Mouse (Mus musculus) limb, embryonic 15.5 days (tissue): Measurements from ENCODE around the gene Ilf3. TPM values are rescaled to one million over a fixed set of nuclear protein-coding genes. Genes with fewer than 3 reads are reported as not detected.
A peak's percentile ranks its signal among the peaks of the same experiment; 100 is the strongest.

ENCODE experiments used
- ATAC-seq: fragments of 200-750 bp; cut with Nextera tagmentation; 2 replicates; pipeline ENCODE4 v1.8.0; 2017; ENCODE audit warnings: low read depth, moderate TSS enrichment; ENCODE audit not compliant: insufficient number of reproducible peaks, low FRiP score, low TSS enrichment
- H3K27ac ChIP-seq: fragments of 300-500 bp; sonication (generic); 2 replicates; pipeline ENCODE4 v1.5.1; 2015; ENCODE audit warnings: moderate library complexity, mild to moderate bottlenecking, inconsistent platforms
- H3K27me3 ChIP-seq: fragments of 300-500 bp; sonication (generic); 2 replicates; pipeline ENCODE4 v1.6.1; 2015; ENCODE audit warnings: inconsistent platforms
- H3K36me3 ChIP-seq: fragments of 300-500 bp; sonication (generic); 2 replicates; pipeline ENCODE4 v1.6.1; 2015; ENCODE audit warnings: inconsistent platforms
- H3K4me1 ChIP-seq: fragments of 300-500 bp; sonication (generic); 2 replicates; pipeline ENCODE4 v1.6.1; 2015; ENCODE audit warnings: inconsistent platforms
- H3K4me2 ChIP-seq: fragments of 300-500 bp; sonication (generic); 2 replicates; pipeline ENCODE4 v1.6.1; 2015; ENCODE audit warnings: mild to moderate bottlenecking, inconsistent platforms
- H3K4me3 ChIP-seq: fragments of 300-500 bp; sonication (generic); 2 replicates; pipeline ENCODE4 v1.5.1; 2015; ENCODE audit warnings: mild to moderate bottlenecking, inconsistent platforms
- H3K9ac ChIP-seq: fragments of 300-500 bp; sonication (generic); 2 replicates; pipeline ENCODE4 v1.6.1; 2015; ENCODE audit warnings: inconsistent platforms
- H3K9me3 ChIP-seq: fragments of 300-500 bp; sonication (generic); 2 replicates; pipeline ENCODE4 v1.6.1; 2016; ENCODE audit warnings: inconsistent platforms
- WGBS: fragments of 180-500 bp; shearing (Covaris S2); methylation state at CpG from one replicate; pipeline ENCODE4 v1.1.7; 2015; 5-methylcytosine and 5-hydroxymethylcytosine counted together
- polyA plus RNA-seq: library from polyadenylated mRNA; unstranded; fragments of >200 nt; fragmentation: Nextera tagmentation; extraction: Ambion mirVana; gene quantifications from 2 replicates; pipeline ENCODE4 v1.2.1, GENCODE M21; 2015

Gene Ilf3
- polyA plus RNA-seq, 1 experiment from 2014 or later, result 174 TPM

GRCm38 (mm10) chr9:21409592-21410317 lies 42.1 kb downstream of the Ilf3 start:
- Histone ChIP-seq H3K27me3 (no peaks in the 10 kb centered on the region), H3K4me2 (no peak overlapping the region), H3K9me3 (no peaks in the 10 kb centered on the region), H3K27ac (no peak overlapping the region), H3K4me1 (peaks cover 10% of the 10 kb centered on the region), H3K36me3 (peaks cover 31% of the 10 kb centered on the region), H3K4me3 (no peak overlapping the region), H3K9ac (no peak overlapping the region)
- 31% methylated on average over 9 of the region's 9 CpGs for WGBS
- ATAC-seq, result no peak

DNA sequence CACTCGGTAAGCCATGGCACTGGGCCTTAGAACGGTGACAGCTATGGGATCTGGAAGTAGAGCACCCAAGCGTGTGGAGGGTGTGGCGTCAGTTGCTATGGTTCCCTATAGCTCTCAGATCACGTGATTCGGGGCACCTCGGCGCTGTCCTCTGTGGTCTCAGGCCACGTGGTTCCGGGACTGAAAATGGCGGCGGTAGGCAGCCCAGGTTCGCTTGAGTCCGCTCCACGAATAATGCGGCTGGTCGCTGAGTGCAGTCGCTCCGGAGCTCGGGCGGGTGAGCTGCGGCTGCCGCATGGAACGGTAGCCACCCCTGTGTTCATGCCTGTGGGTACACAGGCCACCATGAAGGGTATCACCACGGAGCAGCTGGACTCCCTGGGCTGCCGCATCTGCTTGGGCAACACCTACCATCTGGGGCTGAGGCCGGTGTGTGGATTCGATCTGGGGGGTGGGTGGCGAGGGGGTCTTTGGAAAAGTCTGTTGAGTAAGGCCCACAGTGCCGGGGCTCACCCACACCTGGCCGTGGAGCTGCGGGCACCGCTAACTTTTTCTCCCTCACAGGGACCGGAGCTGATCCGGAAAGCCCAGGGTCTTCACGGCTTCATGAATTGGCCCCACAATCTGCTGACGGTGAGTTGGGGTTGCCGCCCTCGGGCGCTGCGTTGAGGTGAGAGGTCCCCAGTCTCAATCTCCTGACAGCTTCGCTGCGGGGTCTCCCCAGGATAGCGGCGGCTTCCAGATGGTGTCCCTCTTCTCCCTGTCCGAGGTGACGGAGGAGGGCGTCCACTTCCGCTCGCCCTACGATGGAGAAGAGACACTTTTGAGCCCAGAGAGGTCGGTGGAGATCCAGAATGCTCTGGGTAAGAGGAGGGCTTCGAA lies 44.2 kb downstream of the Ilf3 start, which contains the start of gene Qtrt1:
TSS of gene Qtrt1 (plus strand) at position 169 of the 882 bp plus-strand sequence.
- Histone ChIP-seq H3K9me3 (no peaks in the 10 kb centered on the region), H3K36me3 (peaks cover 23% of the 10 kb centered on the region), H3K4me1 (peaks cover 10% of the 10 kb centered on the region), H3K9ac (peak within 1 kb of the TSS; percentile 79), H3K4me2 (peak within 1 kb of the TSS; percentile 78), H3K27ac (peak within 1 kb of the TSS; percentile 67), H3K4me3 (peak within 1 kb of the TSS; percentile 83), H3K27me3 (no peaks in the 10 kb centered on the region)
- peak; percentile 86 for ATAC-seq
- 2% methylated on average over 53 of the region's 53 CpGs for WGBS

- H3K27ac ChIP-seq, result no peak overlapping the region
- H3K4me2 ChIP-seq, result no peak overlapping the region
- no peaks in the 10 kb centered on the region for H3K9me3 ChIP-seq
- H3K27me3 ChIP-seq, result no peaks in the 10 kb centered on the region
- peaks cover 62% of the 10 kb centered on the region for H3K36me3 ChIP-seq
- no peak for ATAC-seq
- no peak overlapping the region for H3K9ac ChIP-seq
- no peak overlapping the region for H3K4me3 ChIP-seq
- no peaks in the 10 kb centered on the region for H3K4me1 ChIP-seq
- WGBS, result 93% methylated on average over 2 of the region's 2 CpGs
Observed at GRCm38 (mm10) chr9:21417866-21418265, 50.2 kb downstream of the Ilf3 start.

GRCm38 (mm10) chr9:21419646-21420045 lies 52.0 kb downstream of the Ilf3 start:
- peaks cover 53% of the 10 kb centered on the region for H3K36me3 ChIP-seq

DNA sequence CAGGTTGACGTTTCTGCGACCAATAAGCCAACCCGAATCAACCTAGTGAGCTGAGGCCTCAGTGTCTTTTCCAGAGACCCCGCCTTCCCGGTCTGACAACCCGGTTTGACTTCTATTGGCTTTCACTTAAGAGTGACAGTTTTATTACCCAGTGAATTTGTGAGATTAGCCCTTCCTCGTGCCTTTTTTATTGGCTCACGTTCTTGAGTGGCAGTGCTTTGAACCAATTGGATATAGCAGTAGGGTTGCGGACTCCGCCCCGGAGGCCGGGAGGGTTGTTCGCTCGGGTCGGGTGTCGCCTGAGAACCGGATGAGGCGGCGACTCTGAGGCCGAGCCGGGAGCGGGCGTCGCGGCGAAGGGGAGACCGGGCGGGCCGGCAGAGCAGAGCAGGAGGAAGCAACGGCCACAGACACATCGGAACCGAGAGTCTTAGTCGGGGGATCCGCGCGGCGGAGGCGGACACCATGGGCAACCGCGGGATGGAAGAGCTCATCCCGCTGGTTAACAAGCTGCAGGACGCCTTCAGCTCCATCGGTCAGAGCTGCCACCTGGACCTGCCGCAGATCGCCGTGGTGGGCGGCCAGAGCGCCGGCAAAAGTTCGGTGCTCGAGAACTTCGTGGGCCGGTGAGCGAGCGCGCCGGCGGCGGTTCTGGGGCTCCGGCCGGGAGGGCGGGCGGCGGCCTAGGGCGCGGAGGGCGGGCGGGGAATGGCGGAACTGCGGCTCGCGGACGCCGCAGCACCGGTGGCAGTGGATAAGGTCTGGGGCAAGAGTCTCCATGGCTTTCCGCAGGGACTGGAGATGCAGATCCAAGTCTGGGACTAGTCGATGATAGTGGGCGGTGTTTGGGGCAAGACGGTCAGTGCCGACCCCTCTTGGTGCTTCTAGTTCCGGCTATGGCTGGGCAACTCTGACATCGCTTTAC lies 57.2 kb downstream of the Ilf3 start, which contains the start of gene Dnm2:
TSS of gene Dnm2 (plus strand) at position 278 of the 925 bp plus-strand sequence.
- peak within 1 kb of the TSS; percentile 86 for H3K4me3 ChIP-seq
- H3K27me3 ChIP-seq, result no peaks in the 10 kb centered on the region
- peak within 1 kb of the TSS; percentile 86 for H3K9ac ChIP-seq
- peak within 1 kb of the TSS; percentile 88 for H3K27ac ChIP-seq
- under 1% methylated on average over 82 of the region's 82 CpGs for WGBS
- peaks cover 32% of the 10 kb centered on the region for H3K4me1 ChIP-seq
- H3K9me3 ChIP-seq, result no peaks in the 10 kb centered on the region
- H3K4me2 ChIP-seq, result peak within 1 kb of the TSS; percentile 87
- ATAC-seq, result peak; percentile 98
- peaks cover 18% of the 10 kb centered on the region for H3K36me3 ChIP-seq

More at GRCm38 (mm10) chr9:21419646-21420045, 52.0 kb downstream of the Ilf3 start:
- no peaks in the 10 kb centered on the region for H3K9me3 ChIP-seq
- H3K27me3 ChIP-seq, result no peaks in the 10 kb centered on the region
- no peak overlapping the region for H3K4me3 ChIP-seq
- H3K4me1 ChIP-seq, result no peaks in the 10 kb centered on the region
- H3K27ac ChIP-seq, result no peak overlapping the region
- 75% methylated on average over 2 of the region's 2 CpGs for WGBS
- H3K9ac ChIP-seq, result no peak overlapping the region
- H3K4me2 ChIP-seq, result no peak overlapping the region
- no peak for ATAC-seq

- WGBS, result 6% methylated on average over 6 of the region's 6 CpGs
Observed at GRCm38 (mm10) chr9:21425556-21425945, 57.9 kb downstream of the Ilf3 start.

DNA sequence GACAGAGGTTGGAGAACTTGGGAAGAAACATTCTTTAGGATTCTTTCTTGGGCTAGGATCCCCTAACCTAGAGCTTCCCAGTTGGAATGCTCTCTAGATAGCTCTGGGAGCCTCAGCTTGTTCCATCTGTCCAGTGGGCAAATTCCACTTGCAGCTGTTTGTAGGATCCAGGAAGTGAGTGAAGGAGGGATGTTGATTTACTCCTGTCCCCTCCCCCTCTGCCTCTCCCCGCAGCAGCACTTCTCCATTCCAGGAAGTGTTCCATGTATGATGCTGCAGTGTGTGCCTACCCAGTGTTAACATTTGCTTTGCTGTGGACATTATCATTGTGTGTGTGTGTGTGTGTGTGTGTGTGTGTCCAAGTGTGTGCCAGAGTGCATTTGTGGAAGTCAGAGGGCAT lies 58.3 kb downstream of the Ilf3 start:
- ATAC-seq, result no peak
- H3K9ac ChIP-seq, result peak overlapping the region; percentile 86
- H3K4me3 ChIP-seq, result peak overlapping the region; percentile 86
- 0% methylated on average over 1 of the region's 1 CpGs for WGBS
- peaks cover 39% of the 10 kb centered on the region for H3K4me1 ChIP-seq
- H3K27ac ChIP-seq, result no peak overlapping the region
- peak overlapping the region; percentile 87 for H3K4me2 ChIP-seq
- no peaks in the 10 kb centered on the region for H3K27me3 ChIP-seq
- H3K9me3 ChIP-seq, result no peaks in the 10 kb centered on the region
- peaks cover 7% of the 10 kb centered on the region for H3K36me3 ChIP-seq

More at GRCm38 (mm10) chr9:21425556-21425945, 57.9 kb downstream of the Ilf3 start:
- peak overlapping the region; percentile 86 for H3K4me3 ChIP-seq
- H3K4me1 ChIP-seq, result peaks cover 36% of the 10 kb centered on the region
- H3K36me3 ChIP-seq, result peaks cover 12% of the 10 kb centered on the region
- H3K27ac ChIP-seq, result no peak overlapping the region
- H3K9me3 ChIP-seq, result no peaks in the 10 kb centered on the region
- no peaks in the 10 kb centered on the region for H3K27me3 ChIP-seq
- ATAC-seq, result no peak
- peak overlapping the region; percentile 86 for H3K9ac ChIP-seq
- peak overlapping the region; percentile 87 for H3K4me2 ChIP-seq

DNA sequence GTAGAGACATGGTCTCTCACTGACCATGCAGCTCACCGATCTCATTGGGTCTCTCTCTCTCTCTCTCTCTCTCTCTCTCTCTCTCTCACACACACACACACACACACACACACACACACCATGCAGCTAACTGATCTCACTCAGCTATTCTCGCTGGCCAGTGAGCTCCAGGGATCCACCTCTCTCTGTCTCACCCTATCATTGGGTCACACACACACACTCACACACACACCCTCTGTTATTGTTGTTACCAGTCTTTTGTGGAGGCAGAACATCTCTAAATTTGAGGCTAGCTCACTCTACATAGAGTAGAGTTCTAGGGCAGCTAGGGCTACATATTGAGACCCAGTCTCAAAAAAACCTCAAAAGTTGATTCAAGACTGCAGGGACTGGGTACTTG lies 58.9 kb downstream of the Ilf3 start:
- Histone ChIP-seq H3K4me1 (peaks cover 39% of the 10 kb centered on the region), H3K27me3 (no peaks in the 10 kb centered on the region), H3K9ac (no peak overlapping the region), H3K4me3 (peak overlapping the region; percentile 86; the same call in 1 of the 2 replicates), H3K9me3 (no peaks in the 10 kb centered on the region), H3K27ac (no peak overlapping the region), H3K36me3 (peaks cover 2% of the 10 kb centered on the region), H3K4me2 (peak overlapping the region; percentile 87; the same call in 1 of the 2 replicates)
- WGBS, result 65% methylated on average over 2 of the region's 2 CpGs
- ATAC-seq, result no peak

GRCm38 (mm10) chr9:21427773-21428172 lies 60.1 kb downstream of the Ilf3 start:
- no peak overlapping the region for H3K9ac ChIP-seq
- H3K4me3 ChIP-seq, result no peak overlapping the region
- ATAC-seq, result no peak
- peaks cover 39% of the 10 kb centered on the region for H3K4me1 ChIP-seq
- H3K4me2 ChIP-seq, result no peak overlapping the region
- 66% methylated on average over 2 of the region's 2 CpGs for WGBS
- H3K36me3 ChIP-seq, result no peaks in the 10 kb centered on the region
- H3K9me3 ChIP-seq, result no peaks in the 10 kb centered on the region
- H3K27me3 ChIP-seq, result no peaks in the 10 kb centered on the region
- H3K27ac ChIP-seq, result no peak overlapping the region

DNA sequence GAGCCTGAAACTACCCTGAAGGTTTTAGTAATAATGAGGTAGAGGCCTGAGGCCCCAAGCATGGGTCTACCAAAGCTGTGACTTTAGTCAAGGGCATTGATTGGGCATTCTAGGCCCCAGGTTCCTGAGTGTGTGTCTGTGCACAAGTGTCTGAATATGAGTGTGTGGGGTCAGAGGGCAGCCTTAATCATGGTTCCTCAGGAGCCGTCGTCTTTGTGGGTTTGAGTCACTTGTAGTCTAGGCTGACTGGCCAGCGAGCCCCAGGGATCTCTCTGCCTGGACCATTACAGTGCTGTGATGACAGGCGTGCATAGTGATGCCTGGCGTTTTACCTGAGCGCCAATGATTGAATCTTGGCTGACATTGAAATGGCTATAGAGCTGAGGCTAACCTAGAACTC lies 60.5 kb downstream of the Ilf3 start:
- H3K27ac ChIP-seq, result 0 out of 2 replicates have a peak overlapping the region, but pooled peaks have one; percentile 8
- WGBS, result 85% methylated on average over 6 of the region's 6 CpGs
- no peak overlapping the region for H3K9ac ChIP-seq

DNA sequence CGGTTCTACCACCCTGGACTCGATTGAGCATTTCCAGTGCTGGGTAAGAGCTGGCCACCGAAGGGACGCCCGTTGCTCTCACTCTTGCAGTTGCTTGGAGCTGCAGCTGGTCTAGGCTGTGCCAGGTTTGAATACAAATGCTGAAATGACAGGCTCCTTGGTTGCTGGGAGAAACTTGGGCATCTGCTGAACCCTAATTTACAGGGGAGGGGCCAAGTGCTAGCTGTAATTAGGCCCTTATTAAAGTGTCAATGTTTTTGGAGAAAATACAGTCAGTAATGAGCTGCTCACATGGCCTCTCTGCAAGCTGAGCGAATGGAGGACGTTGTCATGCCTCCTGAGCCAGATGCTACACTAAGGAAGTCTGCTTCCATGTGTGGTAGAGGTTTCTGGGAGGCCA lies 63.1 kb downstream of the Ilf3 start:
- Histone ChIP-seq H3K4me3 (no peak overlapping the region), H3K36me3 (no peaks in the 10 kb centered on the region), H3K9ac (no peak overlapping the region), H3K4me1 (peaks cover 42% of the 10 kb centered on the region), H3K27ac (no peak overlapping the region), H3K27me3 (no peaks in the 10 kb centered on the region), H3K4me2 (no peak overlapping the region), H3K9me3 (no peaks in the 10 kb centered on the region)
- ATAC-seq, result no peak
- WGBS, result 62% methylated on average over 7 of the region's 7 CpGs

More for the DNA sequence above, 60.5 kb downstream of the Ilf3 start:
- peaks cover 41% of the 10 kb centered on the region for H3K4me1 ChIP-seq
- no peak overlapping the region for H3K4me2 ChIP-seq
- no peaks in the 10 kb centered on the region for H3K36me3 ChIP-seq
- no peak overlapping the region for H3K4me3 ChIP-seq
- no peaks in the 10 kb centered on the region for H3K27me3 ChIP-seq
- ATAC-seq, result no peak
- H3K9me3 ChIP-seq, result no peaks in the 10 kb centered on the region
